Mouse (Mus musculus) limb, embryonic 12.5 days (tissue): ENCODE results near the gene Mcf2l. TPM values are rescaled to one million over a fixed set of nuclear protein-coding genes. Genes with fewer than 3 reads are reported as not detected.

Source experiments
- ATAC-seq: fragments of 200-750 bp; cut with Nextera tagmentation; 2 replicates; pipeline ENCODE4 v1.8.0; 2017; ENCODE audit warnings: low read depth, moderate TSS enrichment; ENCODE audit not compliant: insufficient number of reproducible peaks, insufficient read depth, low FRiP score, low TSS enrichment
- H3K27ac ChIP-seq: fragments of 300-500 bp; sonication (generic); 2 replicates; pipeline ENCODE4 v1.5.1; 2016; ENCODE audit warnings: mild to moderate bottlenecking, moderate library complexity
- H3K27me3 ChIP-seq: fragments of 300-500 bp; sonication (generic); 2 replicates; pipeline ENCODE4 v1.6.1; 2016; ENCODE audit warnings: mild to moderate bottlenecking, moderate library complexity
- H3K36me3 ChIP-seq: fragments of 300-500 bp; sonication (generic); 2 replicates; pipeline ENCODE4 v1.6.1; 2016; ENCODE audit warnings: mild to moderate bottlenecking, moderate library complexity
- H3K4me1 ChIP-seq: fragments of 300-500 bp; sonication (generic); replicated peaks from 2 replicates; pipeline ENCODE4 v1.6.1; 2016
- H3K4me2 ChIP-seq: fragments of 300-500 bp; sonication (generic); 2 replicates; pipeline ENCODE4 v1.6.1; 2016; ENCODE audit warnings: mild to moderate bottlenecking, moderate library complexity
- H3K4me3 ChIP-seq: fragments of 300-500 bp; sonication (generic); replicated peaks from 2 replicates; pipeline ENCODE4 v1.5.1; 2016; ENCODE audit warnings: mild to moderate bottlenecking
- H3K9ac ChIP-seq: fragments of 300-500 bp; sonication (generic); replicated peaks from 2 replicates; pipeline ENCODE4 v1.6.1; 2016; ENCODE audit warnings: mild to moderate bottlenecking, moderate library complexity
- H3K9me3 ChIP-seq: fragments of 300-500 bp; sonication (generic); 2 replicates; pipeline ENCODE4 v1.6.1; 2016; ENCODE audit warnings: mild to moderate bottlenecking, moderate library complexity
- WGBS: fragments of 180-500 bp; shearing (Covaris S2); methylation state at CpG from one replicate; pipeline ENCODE4 v1.1.7; 2016; 5-methylcytosine and 5-hydroxymethylcytosine counted together
- polyA plus RNA-seq: library from polyadenylated mRNA; unstranded; fragments of >200 nt; fragmentation: Nextera tagmentation; extraction: Ambion mirVana; gene quantifications from 2 replicates; pipeline ENCODE4 v1.2.1, GENCODE M21; 2016

The Mcf2l gene
- polyA plus RNA-seq, 1 experiment from 2014 or later, result 14.0 TPM

DNA sequence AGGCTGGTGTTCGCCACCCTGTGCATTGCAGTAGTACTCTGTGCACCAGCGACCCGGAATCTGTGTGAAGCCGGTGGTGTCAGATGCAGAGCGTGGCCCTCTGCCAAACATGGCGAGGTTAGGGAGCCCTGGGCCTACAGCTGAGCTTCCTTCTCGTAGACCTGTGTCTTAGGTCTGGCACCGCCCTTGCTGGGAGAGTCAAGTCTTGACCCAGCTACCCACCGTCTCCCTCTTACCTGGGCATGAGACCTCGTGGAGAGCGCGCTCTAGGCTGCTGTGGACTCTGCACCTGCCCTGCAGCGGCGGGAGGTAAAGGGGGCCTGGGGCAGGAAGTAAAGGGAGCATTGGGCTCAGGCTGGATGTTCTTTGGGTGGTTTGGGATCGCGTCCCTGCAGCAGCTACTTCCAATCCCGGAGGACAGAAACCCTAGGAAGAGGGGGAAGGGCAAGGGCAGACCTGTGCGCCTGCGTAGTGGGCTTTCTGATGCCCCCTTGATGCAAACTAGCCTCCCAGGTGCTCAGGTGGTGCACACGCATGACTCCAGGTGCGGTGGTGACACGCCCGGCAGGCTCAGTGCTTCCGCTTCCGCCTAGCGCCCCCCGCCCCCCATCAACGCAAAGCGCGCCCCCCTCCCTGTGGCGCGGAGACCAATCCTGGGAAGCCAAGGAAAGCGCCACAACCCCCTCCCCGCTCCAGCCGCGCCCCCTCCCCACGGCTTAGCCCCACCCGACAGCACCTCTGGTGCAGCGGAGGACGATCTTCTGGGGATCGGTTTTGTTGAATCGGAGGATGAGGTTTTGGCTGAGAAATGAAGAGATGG is 41.8 kb downstream of the Mcf2l start:
- peak; percentile 62 for ATAC-seq
- Histone ChIP-seq H3K27me3 (peaks cover 8% of the 10 kb centered on the region; the same call in 1 of the 2 replicates), H3K27ac (no peak overlapping the region)

DNA sequence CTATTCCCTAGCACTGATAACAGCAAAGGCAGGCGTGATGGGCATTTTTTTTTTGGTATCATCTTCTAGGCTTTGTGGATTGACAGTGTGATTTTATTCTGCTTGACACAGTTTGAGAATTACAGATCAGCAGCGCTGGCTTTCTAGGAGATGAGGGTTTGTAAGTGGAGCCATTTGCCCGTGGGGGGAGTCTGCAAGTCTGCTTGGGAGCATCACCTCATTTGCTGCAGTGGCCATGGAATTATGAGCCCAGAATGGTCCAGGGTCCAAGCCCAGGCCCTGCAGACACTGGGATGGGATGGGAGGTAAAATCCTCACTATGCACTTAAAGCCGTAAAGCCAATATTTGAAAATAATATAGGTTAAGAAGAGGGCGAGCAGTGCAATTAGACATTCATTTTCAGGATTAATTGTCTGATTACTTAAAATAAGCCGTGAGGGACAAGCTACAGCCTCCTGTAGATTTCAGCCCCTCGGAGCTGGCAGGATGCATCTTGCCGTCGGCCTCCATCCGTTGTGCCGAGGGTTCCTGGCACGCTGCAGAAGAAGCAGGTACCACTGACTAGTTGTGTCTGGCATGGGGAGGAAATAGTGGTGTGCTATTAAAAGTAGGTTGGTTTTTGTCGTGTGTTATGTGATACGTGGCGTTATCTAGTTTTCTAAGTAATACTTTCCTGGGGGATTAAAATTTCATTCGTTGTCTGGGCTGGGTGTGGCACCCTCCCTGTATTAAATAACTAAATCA is 42.7 kb downstream of the Mcf2l start:
- H3K27ac ChIP-seq, result no peak overlapping the region
- no peak for ATAC-seq
- 71% methylated on average over 16 of the region's 16 CpGs for WGBS

More for the DNA sequence above, 41.8 kb downstream of the Mcf2l start:
- 17% methylated on average over 42 of the region's 42 CpGs for WGBS
- Histone ChIP-seq H3K36me3 (peaks cover 5% of the 10 kb centered on the region; the same call in 1 of the 2 replicates), H3K4me3 (peak overlapping the region; percentile 59), H3K4me1 (peaks cover 24% of the 10 kb centered on the region), H3K9ac (peak overlapping the region; percentile 60), H3K4me2 (peak overlapping the region; percentile 90), H3K9me3 (no peaks in the 10 kb centered on the region)

DNA sequence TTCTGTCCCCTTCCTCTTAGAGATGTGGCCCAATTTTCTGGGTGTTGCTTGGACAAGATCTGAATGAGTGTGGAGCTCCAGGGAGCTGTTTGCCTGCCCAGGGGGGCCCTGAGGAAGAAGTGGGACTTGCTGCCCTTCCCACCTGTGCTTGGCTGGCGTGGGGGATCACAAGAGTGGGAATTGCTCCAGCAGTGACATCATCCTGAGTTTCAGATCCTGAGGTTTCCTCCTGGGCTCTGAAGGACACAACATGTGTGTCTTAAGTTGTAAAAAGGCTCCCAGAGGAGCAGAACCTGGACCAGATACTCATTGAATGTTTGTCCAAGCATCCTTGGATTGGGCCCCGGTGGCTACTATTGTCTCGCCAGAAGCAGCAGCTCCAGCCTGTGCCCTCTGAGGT is 43.4 kb downstream of the Mcf2l start:
- Histone ChIP-seq H3K36me3 (peaks cover 5% of the 10 kb centered on the region; the same call in 1 of the 2 replicates), H3K4me1 (peaks cover 19% of the 10 kb centered on the region), H3K4me2 (no peak overlapping the region), H3K9ac (no peak overlapping the region), H3K27ac (no peak overlapping the region), H3K4me3 (no peak overlapping the region), H3K27me3 (peaks cover 8% of the 10 kb centered on the region; the same call in 1 of the 2 replicates), H3K9me3 (no peaks in the 10 kb centered on the region)
- no peak for ATAC-seq
- 89% methylated on average over 3 of the region's 3 CpGs for WGBS

More for the DNA sequence above, 42.7 kb downstream of the Mcf2l start:
- Histone ChIP-seq H3K4me3 (peak overlapping the region; percentile 59), H3K4me1 (peaks cover 24% of the 10 kb centered on the region), H3K36me3 (peaks cover 5% of the 10 kb centered on the region; the same call in 1 of the 2 replicates), H3K27me3 (peaks cover 8% of the 10 kb centered on the region; the same call in 1 of the 2 replicates), H3K4me2 (peak overlapping the region; percentile 90), H3K9ac (peak overlapping the region; percentile 60), H3K9me3 (no peaks in the 10 kb centered on the region)

DNA sequence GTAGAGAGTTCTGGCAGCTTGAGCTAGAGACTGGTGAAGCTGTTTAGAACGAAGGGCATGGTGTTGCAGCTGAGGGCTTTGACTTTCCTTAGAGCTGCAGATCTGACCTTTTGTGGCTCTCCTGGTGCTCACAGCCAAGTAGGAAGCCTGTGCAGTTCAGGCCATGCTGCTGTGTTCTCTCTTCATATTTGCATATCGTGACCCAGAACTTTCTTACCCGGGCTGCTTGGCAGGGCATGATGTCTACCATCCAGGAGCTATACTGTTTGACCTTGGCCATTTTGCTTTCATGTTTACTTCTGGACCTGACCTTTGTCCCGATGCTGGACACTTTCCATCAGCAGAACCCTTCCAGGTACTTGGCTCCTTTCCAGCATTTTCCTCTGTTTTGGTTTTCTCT is 44.2 kb downstream of the Mcf2l start:
- H3K36me3 ChIP-seq, result peaks cover 5% of the 10 kb centered on the region; the same call in 1 of the 2 replicates
- H3K4me2 ChIP-seq, result no peak overlapping the region
- no peak for ATAC-seq
- H3K27ac ChIP-seq, result no peak overlapping the region
- no peak overlapping the region for H3K4me3 ChIP-seq
- no peaks in the 10 kb centered on the region for H3K9me3 ChIP-seq
- WGBS, result 83% methylated on average over 4 of the region's 4 CpGs
- H3K4me1 ChIP-seq, result peaks cover 14% of the 10 kb centered on the region
- no peak overlapping the region for H3K9ac ChIP-seq
- H3K27me3 ChIP-seq, result peaks cover 8% of the 10 kb centered on the region; the same call in 1 of the 2 replicates

- H3K36me3 ChIP-seq, result no peaks in the 10 kb centered on the region
- peaks cover 8% of the 10 kb centered on the region; the same call in 1 of the 2 replicates for H3K27me3 ChIP-seq
- no peak overlapping the region for H3K4me2 ChIP-seq
- ATAC-seq, result no peak
- H3K4me1 ChIP-seq, result peaks cover 9% of the 10 kb centered on the region; the same call in 1 of the 2 replicates
- no peak overlapping the region for H3K4me3 ChIP-seq
- 82% methylated on average over 4 of the region's 4 CpGs for WGBS
- no peak overlapping the region for H3K27ac ChIP-seq
- no peak overlapping the region for H3K9ac ChIP-seq
- H3K9me3 ChIP-seq, result no peaks in the 10 kb centered on the region
Measured at GRCm38 (mm10) chr8:12920599-12920998, 47.0 kb downstream of the Mcf2l start.

- WGBS, result 85% methylated on average over 8 of the region's 8 CpGs
- Histone ChIP-seq H3K27me3 (no peaks in the 10 kb centered on the region), H3K9ac (no peak overlapping the region), H3K4me1 (peaks cover 9% of the 10 kb centered on the region), H3K4me3 (no peak overlapping the region), H3K36me3 (no peaks in the 10 kb centered on the region), H3K27ac (no peak overlapping the region), H3K9me3 (no peaks in the 10 kb centered on the region), H3K4me2 (no peak overlapping the region)
- ATAC-seq, result no peak
Measured at GRCm38 (mm10) chr8:12925051-12925450, 51.4 kb downstream of the Mcf2l start.

DNA sequence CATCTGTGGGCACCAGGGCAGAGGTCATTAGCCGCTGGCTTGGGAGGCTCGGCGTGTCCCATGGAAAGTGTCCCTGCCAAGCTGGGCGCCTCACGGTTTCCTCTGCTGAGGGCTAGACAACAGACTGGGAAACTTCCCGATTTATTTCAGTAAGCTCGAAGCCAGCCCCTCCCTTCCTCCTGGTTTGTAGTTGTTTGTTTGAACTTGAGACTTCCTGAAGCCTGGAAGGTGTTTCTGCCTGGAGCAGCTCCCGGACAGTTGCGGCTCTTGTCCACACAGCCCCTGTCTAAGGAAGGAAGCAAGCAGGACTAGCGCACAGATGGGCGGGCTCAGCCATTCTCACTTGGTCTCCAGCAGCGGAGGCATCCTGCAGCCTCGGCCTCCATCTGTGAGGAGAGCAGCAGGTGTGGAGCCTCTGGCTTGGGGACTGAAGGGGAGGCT is 52.4 kb downstream of the Mcf2l start:
- Histone ChIP-seq H3K27ac (0 out of 2 replicates have a peak overlapping the region, but pooled peaks have one; percentile 3), H3K9ac (no peak overlapping the region)

DNA sequence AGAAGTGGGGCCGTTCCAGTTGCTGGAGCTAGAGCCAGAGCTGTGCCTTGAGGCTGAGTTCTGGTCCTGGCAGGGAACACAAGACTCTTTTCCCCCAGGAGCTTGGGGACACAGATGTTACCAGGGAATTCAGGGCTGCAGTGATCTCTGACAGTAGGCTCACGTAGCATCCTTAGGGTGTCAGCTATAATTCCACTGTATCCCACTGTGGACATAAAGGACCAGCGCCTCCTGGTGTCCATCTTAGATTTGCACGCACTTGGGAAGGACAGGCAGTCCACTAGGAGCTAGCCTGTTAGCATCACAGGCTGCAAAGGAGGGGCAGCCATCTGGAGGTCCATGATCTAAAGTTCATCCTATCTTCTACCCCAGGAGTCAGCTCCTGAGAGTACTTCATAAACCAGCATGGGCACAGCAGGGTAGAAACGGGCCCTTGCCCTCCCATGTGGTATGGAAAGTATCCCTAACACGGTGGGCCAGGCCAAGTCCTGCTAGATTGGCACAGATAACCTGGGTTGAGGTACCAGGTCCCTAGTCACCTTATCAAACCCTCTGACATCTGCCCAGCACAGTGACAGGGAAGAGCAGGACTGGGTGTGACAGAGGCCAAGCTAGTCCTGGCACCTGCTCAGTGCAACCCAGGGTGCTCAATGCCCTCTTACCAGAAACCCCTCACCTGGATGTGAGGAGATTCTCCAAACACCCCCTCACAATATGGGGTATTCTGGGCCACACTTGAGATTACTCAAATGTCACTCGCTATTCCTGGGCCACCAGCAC is 53.8 kb downstream of the Mcf2l start:
- H3K4me2 ChIP-seq, result no peak overlapping the region
- no peak overlapping the region for H3K27ac ChIP-seq
- no peak overlapping the region for H3K4me3 ChIP-seq
- no peaks in the 10 kb centered on the region for H3K9me3 ChIP-seq
- H3K4me1 ChIP-seq, result peaks cover 16% of the 10 kb centered on the region
- H3K27me3 ChIP-seq, result no peaks in the 10 kb centered on the region
- H3K36me3 ChIP-seq, result no peaks in the 10 kb centered on the region
- 59% methylated on average over 7 of the region's 7 CpGs for WGBS
- no peak overlapping the region for H3K9ac ChIP-seq
- ATAC-seq, result no peak; the same call in 1 of the 2 replicates

More for the DNA sequence above, 52.4 kb downstream of the Mcf2l start:
- 56% methylated on average over 13 of the region's 13 CpGs for WGBS
- Histone ChIP-seq H3K36me3 (no peaks in the 10 kb centered on the region), H3K4me1 (peaks cover 11% of the 10 kb centered on the region), H3K4me2 (no peak overlapping the region), H3K9me3 (no peaks in the 10 kb centered on the region), H3K4me3 (no peak overlapping the region), H3K27me3 (no peaks in the 10 kb centered on the region)
- ATAC-seq, result no peak

- Histone ChIP-seq H3K36me3 (no peaks in the 10 kb centered on the region), H3K4me3 (no peak overlapping the region), H3K27me3 (no peaks in the 10 kb centered on the region), H3K4me1 (peaks cover 16% of the 10 kb centered on the region), H3K27ac (no peak overlapping the region), H3K9me3 (no peaks in the 10 kb centered on the region), H3K9ac (no peak overlapping the region), H3K4me2 (no peak overlapping the region)
- ATAC-seq, result no peak
- 86% methylated on average over 8 of the region's 8 CpGs for WGBS
Measured at GRCm38 (mm10) chr8:12928033-12928432, 54.4 kb downstream of the Mcf2l start.

- 81% methylated on average over 5 of the region's 5 CpGs for WGBS
- no peak overlapping the region for H3K4me3 ChIP-seq
Measured at GRCm38 (mm10) chr8:12928931-12929330, 55.3 kb downstream of the Mcf2l start.

More at GRCm38 (mm10) chr8:12928931-12929330, 55.3 kb downstream of the Mcf2l start:
- Histone ChIP-seq H3K4me2 (no peak overlapping the region), H3K9ac (no peak overlapping the region), H3K27ac (no peak overlapping the region), H3K9me3 (no peaks in the 10 kb centered on the region), H3K4me1 (peaks cover 21% of the 10 kb centered on the region), H3K36me3 (no peaks in the 10 kb centered on the region), H3K27me3 (no peaks in the 10 kb centered on the region)
- 0 out of 2 replicates have a peak, but pooled peaks have one; percentile 17 for ATAC-seq
